Mouse (Mus musculus): Measurements from ENCODE around the gene Olfr571. TPM values are rescaled to one million over a fixed set of nuclear protein-coding genes. Genes with fewer than 3 reads are reported as not detected.

Olfr571 gene
- total RNA-seq (2022) = not detected

- DNase-seq (ENCODE audit: low spot score in 2 of 2) = no peak
These were observed at the start of gene Olfr571 for GRCm38 (mm10) chr7:102917032-102917875. TSS of gene Olfr571 (minus strand) at chr7:102917536.

GRCm38 (mm10) chr7:102962360-102962759 is 45.0 kb upstream of the Olfr571 start, which contains the start of gene Olfr576:
TSS of gene Olfr576 (plus strand) at chr7:102962660.
- no peak for DNase-seq (ENCODE audit: low spot score in 2 of 2)

- no peak for DNase-seq (ENCODE audit: low spot score in 2 of 2)
These were observed 41.3 kb upstream of the Olfr571 start, which contains the start of gene Olfr575 for GRCm38 (mm10) chr7:102958593-102958992. TSS of gene Olfr575 (minus strand) at chr7:102958775.

- no peak for DNase-seq (ENCODE audit: low spot score in 2 of 2)
These were observed 40.8 kb upstream of the Olfr571 start for GRCm38 (mm10) chr7:102958137-102958536.

GRCm38 (mm10) chr7:102950732-102951131 is 33.4 kb upstream of the Olfr571 start:
- no peak for DNase-seq (ENCODE audit: low spot score in 2 of 2)

- DNase-seq (ENCODE audit: low spot score in 2 of 2) = no peak
These were observed 30.8 kb upstream of the Olfr571 start, which contains the start of gene Olfr574 for GRCm38 (mm10) chr7:102948167-102948566. TSS of gene Olfr574 (plus strand) at chr7:102948467.

- DNase-seq (ENCODE audit: low spot score in 2 of 2) = no peak
These were observed 26.1 kb upstream of the Olfr571 start for GRCm38 (mm10) chr7:102943417-102943816.

GRCm38 (mm10) chr7:102942475-102942874 is 25.1 kb upstream of the Olfr571 start, which contains the start of gene Olfr573-ps1:
TSS of gene Olfr573-ps1 (minus strand) at chr7:102942575.
- no peak for DNase-seq (ENCODE audit: low spot score in 2 of 2)

- no peak for DNase-seq (ENCODE audit: low spot score in 2 of 2)
These were observed 9.8 kb upstream of the Olfr571 start for GRCm38 (mm10) chr7:102927105-102927504.

- no peak for DNase-seq (ENCODE audit: low spot score in 2 of 2)
These were observed 6.8 kb upstream of the Olfr571 start, which contains the start of gene Olfr572 for GRCm38 (mm10) chr7:102924109-102924508. TSS of gene Olfr572 (plus strand) at chr7:102924409.

- DNase-seq (ENCODE audit: low spot score in 2 of 2) = no peak
These were observed 2.3 kb upstream of the Olfr571 start for GRCm38 (mm10) chr7:102919632-102920031.

GRCm38 (mm10) chr7:102916405-102916804 is 931 bp downstream of the Olfr571 start:
- no peak for DNase-seq (ENCODE audit: low spot score in 2 of 2)

- DNase-seq (ENCODE audit: low spot score in 2 of 2) = no peak
These were observed 2.1 kb downstream of the Olfr571 start for GRCm38 (mm10) chr7:102915261-102915660.

- DNase-seq (ENCODE audit: low spot score in 2 of 2) = no peak
These were observed 26.6 kb downstream of the Olfr571 start, which contains the start of gene Olfr569 for GRCm38 (mm10) chr7:102890782-102891181. TSS of gene Olfr569 (minus strand) at chr7:102890882.

- no peak for DNase-seq (ENCODE audit: low spot score in 2 of 2)
These were observed 40.5 kb downstream of the Olfr571 start, which contains the start of gene Olfr568 for GRCm38 (mm10) chr7:102876822-102877221. TSS of gene Olfr568 (plus strand) at chr7:102877122.

- DNase-seq (ENCODE audit: low spot score in 2 of 2) = no peak
These were observed 58.7 kb downstream of the Olfr571 start, which contains the start of gene Olfr566 for GRCm38 (mm10) chr7:102858665-102859064. TSS of gene Olfr566 (minus strand) at chr7:102858765.

- no peak for DNase-seq (ENCODE audit: low spot score in 2 of 2)
These were observed 61.5 kb downstream of the Olfr571 start for GRCm38 (mm10) chr7:102855807-102856206.

Other genes with a start within 250 kb of the Olfr571 start
- gene Trim68, start 230.2 kb downstream of the Olfr571 start, total RNA-seq (2022) = 1 to 10 TPM; 3.8 to 5.3 (median 4.6) TPM
- gene Olfr557, start 221.6 kb downstream of the Olfr571 start, total RNA-seq (2022) = not detected
- gene Olfr558, start 215.3 kb downstream of the Olfr571 start, total RNA-seq (2022) = 1 to 10 TPM in 2 of 4 experiments, under 1 TPM in 2; 0.75 to 1.1 (median 0.98) TPM
- not detected for gene Olfr33, start 198.5 kb downstream of the Olfr571 start, total RNA-seq (2022)
- gene Olfr559, start 190.0 kb downstream of the Olfr571 start, total RNA-seq (2022) = not detected
- gene Olfr560, start 158.2 kb downstream of the Olfr571 start, total RNA-seq (2022) = not detected
- under 1 TPM in 3 of 4 experiments, not detected in 1; 0.29 to 0.34 (median 0.32) TPM for gene Olfr78, start 158.1 kb downstream of the Olfr571 start, total RNA-seq (2022)
- gene Olfr561, start 146.3 kb downstream of the Olfr571 start, total RNA-seq (2022) = not detected
- not detected for gene Olfr564, start 114.1 kb downstream of the Olfr571 start, total RNA-seq (2022)
- not detected for gene Olfr566, start 58.8 kb downstream of the Olfr571 start, total RNA-seq (2022)
- gene Olfr568, start 40.4 kb downstream of the Olfr571 start, total RNA-seq (2022) = not detected
- not detected for gene Olfr569, start 26.7 kb downstream of the Olfr571 start, total RNA-seq (2022)
- not detected for gene Olfr570, start 23.0 kb downstream of the Olfr571 start, total RNA-seq (2022)
- gene Olfr572, start 6.9 kb upstream of the Olfr571 start, total RNA-seq (2022) = not detected
- gene Olfr573-ps1, start 25.0 kb upstream of the Olfr571 start, total RNA-seq (2022) = not detected
- not detected for gene Olfr574, start 30.9 kb upstream of the Olfr571 start, total RNA-seq (2022)
- not detected for gene Olfr575, start 41.2 kb upstream of the Olfr571 start, total RNA-seq (2022)
- not detected for gene Olfr576, start 45.1 kb upstream of the Olfr571 start, total RNA-seq (2022)
- gene Olfr577, start 58.4 kb upstream of the Olfr571 start, total RNA-seq (2022) = not detected
- gene Olfr578, start 71.8 kb upstream of the Olfr571 start, total RNA-seq (2022) = not detected
- gene Olfr582, start 120.5 kb upstream of the Olfr571 start, total RNA-seq (2022) = not detected
- not detected for gene Olfr583, start 133.8 kb upstream of the Olfr571 start, total RNA-seq (2022)
- not detected for gene Olfr584, start 164.3 kb upstream of the Olfr571 start, total RNA-seq (2022)
- not detected for gene Olfr585, start 180.2 kb upstream of the Olfr571 start, total RNA-seq (2022)
- gene Olfr586, start 208.1 kb upstream of the Olfr571 start, total RNA-seq (2022) = not detected
- gene Olfr588-ps1, start 223.3 kb upstream of the Olfr571 start, total RNA-seq (2022) = not detected
- gene Olfr589, start 238.8 kb upstream of the Olfr571 start, total RNA-seq (2022) = not detected